Mouse (Mus musculus) G1E (cell line): ENCODE measurements around the gene Acta2. TPM values are rescaled to one million over a fixed set of nuclear protein-coding genes. Genes with fewer than 3 reads are reported as not detected.

Source experiments
- ATAC-seq: 2 replicates; pipeline ENCODE4 v1.8.0; 2016; ENCODE audit warnings: mild to moderate bottlenecking; ENCODE audit not compliant: insufficient number of reproducible peaks, poor library complexity, low FRiP score, severe bottlenecking; ENCODE audit errors: extremely low read depth
- DNase-seq: peaks from one replicate; pipeline ENCODE4 v3.0.0; 2012; ENCODE audit warnings: low spot score
- H3K27me3 ChIP-seq: 2 replicates; pipeline ENCODE4 v1.6.1; 2012; ENCODE audit warnings: mild to moderate bottlenecking, low read length, inconsistent platforms; ENCODE audit not compliant: insufficient read depth
- H3K36me3 ChIP-seq: replicated peaks from 2 replicates; pipeline ENCODE3; 2012; ENCODE audit warnings: mild to moderate bottlenecking, inconsistent platforms
- H3K4me1 ChIP-seq: 2 replicates; pipeline ENCODE4 v1.6.1; 2012; ENCODE audit warnings: low read depth, low read length, inconsistent platforms, mixed read lengths; ENCODE audit not compliant: insufficient read depth
- H3K4me3 ChIP-seq: 2 replicates; pipeline ENCODE4 v1.5.1; 2012; ENCODE audit warnings: low read depth, mild to moderate bottlenecking, inconsistent platforms, low read length, moderate library complexity, mixed read lengths
- H3K9me3 ChIP-seq: replicated peaks from 2 replicates; pipeline ENCODE4 v1.6.1; 2012; ENCODE audit warnings: inconsistent platforms
- CTCF ChIP-seq: IDR thresholded peaks from 2 replicates; pipeline ENCODE4 v1.5.1; 2012; ENCODE audit warnings: low read depth, low read length, inconsistent platforms, mixed read lengths
- GATA1 ChIP-seq: IDR thresholded peaks from 2 replicates; pipeline ENCODE4 v1.6.1; 2012; ENCODE audit warnings: borderline replicate concordance, low read length, inconsistent platforms, mixed read lengths
- GATA2 ChIP-seq: IDR thresholded peaks from 2 replicates; pipeline ENCODE4 v1.6.1; 2012; ENCODE audit warnings: low read depth, low read length, inconsistent platforms, borderline replicate concordance
- POLR2AphosphoS5 ChIP-seq: IDR thresholded peaks from 2 replicates; pipeline ENCODE4 v1.6.1; 2012; ENCODE audit warnings: low read depth, low read length, inconsistent platforms; ENCODE audit not compliant: insufficient replicate concordance
- TAL1 ChIP-seq: conservative IDR thresholded peaks from 2 replicates; pipeline ENCODE4 v1.6.1; 2012; ENCODE audit warnings: low read depth, low read length, inconsistent platforms, mixed read lengths
- polyA plus RNA-seq: library from polyadenylated mRNA; stranded (reverse); fragments of >175 nt; gene quantifications from 2 replicates; pipeline ENCODE4 v1.2.3, GENCODE M21; 2012
- total RNA-seq, 2 experiments: library from RNA; stranded (forward) in 1 of 2; stranded (reverse) in 1 of 2; fragments of 200-1000 nt in 1 of 2; fragments of >200 nt in 1 of 2; fragmentation: Nextera tagmentation in 1 of 2; gene quantifications; 2 replicates each; pipeline ENCODE4 v1.2.3; 2014 to 2017

Acta2 gene
- total RNA-seq (2014; fragmentation: Nextera tagmentation): not detected in 2 replicates
- not detected in 2 replicates for total RNA-seq (2017)
- polyA plus RNA-seq: not detected in 2 replicates

- Histone ChIP-seq H3K4me3 (no peak within 1 kb of the TSS), H3K36me3 (no peaks in the 10 kb centered on the region), H3K9me3 (no peaks in the 10 kb centered on the region), H3K4me1 (no peaks in the 10 kb centered on the region), H3K27me3 (0 out of 2 replicates have a peak, but pooled peaks cover 3% of the 10 kb centered on the region)
- ATAC-seq (no peak), DNase-seq (no peak)
- TF ChIP-seq GATA2: no peak
- no peak for TF ChIP-seq CTCF
- no peak for TF ChIP-seq POLR2AphosphoS5
- no peak for TF ChIP-seq TAL1
- TF ChIP-seq GATA1: no peak
Measured at GRCm38 (mm10) chr19:34254880-34255681, at the start of gene Acta2. Gene Acta2, minus strand, starts transcription at chr19:34255590.

GRCm38 (mm10) chr19:34304917-34305316 lies 49.5 kb upstream of the Acta2 start:
- H3K27me3 ChIP-seq: 0 out of 2 replicates have a peak, but pooled peaks cover 4% of the 10 kb centered on the region
- H3K36me3 ChIP-seq: no peaks in the 10 kb centered on the region
- ATAC-seq: no peak
- H3K4me3 ChIP-seq: no peak overlapping the region
- no peaks in the 10 kb centered on the region for H3K4me1 ChIP-seq
- no peak for DNase-seq
- H3K9me3 ChIP-seq: no peaks in the 10 kb centered on the region
- no peak for TF ChIP-seq POLR2AphosphoS5
- no peak for TF ChIP-seq GATA2

GRCm38 (mm10) chr19:34300430-34300829 lies 45.0 kb upstream of the Acta2 start:
- H3K9me3 ChIP-seq: no peaks in the 10 kb centered on the region
- H3K27me3 ChIP-seq: no peaks in the 10 kb centered on the region
- no peaks in the 10 kb centered on the region for H3K36me3 ChIP-seq
- TF ChIP-seq POLR2AphosphoS5: no peak
- TF ChIP-seq TAL1: no peak
- no peak for TF ChIP-seq GATA1
- TF ChIP-seq CTCF: no peak
- no peak for TF ChIP-seq GATA2
- DNase-seq (no peak), ATAC-seq (no peak)
- no peak overlapping the region for H3K4me3 ChIP-seq
- H3K4me1 ChIP-seq: no peaks in the 10 kb centered on the region

- Histone ChIP-seq H3K27me3 (no peaks in the 10 kb centered on the region), H3K4me1 (no peaks in the 10 kb centered on the region), H3K36me3 (no peaks in the 10 kb centered on the region), H3K4me3 (no peak overlapping the region), H3K9me3 (no peaks in the 10 kb centered on the region)
- TF ChIP-seq TAL1 (no peak), GATA2 (no peak), GATA1 (no peak), CTCF (no peak)
- DNase-seq: no peak
- ATAC-seq: no peak
Measured at GRCm38 (mm10) chr19:34299229-34299628, 43.8 kb upstream of the Acta2 start.

- H3K4me3 ChIP-seq: no peak overlapping the region
- no peaks in the 10 kb centered on the region for H3K4me1 ChIP-seq
- no peaks in the 10 kb centered on the region for H3K9me3 ChIP-seq
- no peak for DNase-seq
- TF ChIP-seq GATA2: no peak
- TF ChIP-seq CTCF: no peak
- no peak for TF ChIP-seq TAL1
- no peak for TF ChIP-seq POLR2AphosphoS5
- TF ChIP-seq GATA1: no peak
- H3K36me3 ChIP-seq: no peaks in the 10 kb centered on the region
- H3K27me3 ChIP-seq: 0 out of 2 replicates have a peak, but pooled peaks cover under 1% of the 10 kb centered on the region
- no peak for ATAC-seq
Measured at GRCm38 (mm10) chr19:34298531-34298930, 43.1 kb upstream of the Acta2 start.

- Histone ChIP-seq H3K36me3 (no peaks in the 10 kb centered on the region), H3K4me1 (no peaks in the 10 kb centered on the region), H3K27me3 (0 out of 2 replicates have a peak, but pooled peaks cover 2% of the 10 kb centered on the region), H3K9me3 (no peaks in the 10 kb centered on the region), H3K4me3 (no peak overlapping the region)
- DNase-seq (no peak), ATAC-seq (no peak)
- TF ChIP-seq GATA2 (no peak), POLR2AphosphoS5 (no peak), TAL1 (no peak), GATA1 (no peak), CTCF (no peak)
Measured at GRCm38 (mm10) chr19:34295442-34295841, 40.1 kb upstream of the Acta2 start.
